Mouse (Mus musculus): Measurements from ENCODE around the gene Kcng1.

Kcng1 gene

GRCm38 (mm10) chr2:168260124-168260523 lies 21.4 kb downstream of the Kcng1 start:
- no peak for DNase-seq (ENCODE audit: low spot score)

GRCm38 (mm10) chr2:168259046-168259445 lies 22.5 kb downstream of the Kcng1 start:
- no peak for DNase-seq (ENCODE audit: low spot score)

GRCm38 (mm10) chr2:168257188-168257587 lies 24.3 kb downstream of the Kcng1 start:
- DNase-seq (ENCODE audit: low spot score) = no peak

GRCm38 (mm10) chr2:168256506-168256905 lies 25.0 kb downstream of the Kcng1 start:
- DNase-seq (ENCODE audit: low spot score) = no peak

GRCm38 (mm10) chr2:168253822-168254221 lies 27.7 kb downstream of the Kcng1 start:
- no peak for DNase-seq (ENCODE audit: low spot score)

- DNase-seq (ENCODE audit: low spot score) = peak; percentile 14
These were observed 28.8 kb downstream of the Kcng1 start for GRCm38 (mm10) chr2:168252639-168253292.

- DNase-seq (ENCODE audit: low spot score) = peak; percentile 89
These were observed 31.3 kb downstream of the Kcng1 start for GRCm38 (mm10) chr2:168250270-168250669.

- DNase-seq (ENCODE audit: low spot score) = no peak
These were observed 32.7 kb downstream of the Kcng1 start for GRCm38 (mm10) chr2:168248856-168249245.

GRCm38 (mm10) chr2:168248167-168248855 lies 33.2 kb downstream of the Kcng1 start:
- no peak for DNase-seq (ENCODE audit: low spot score)

- DNase-seq (ENCODE audit: low spot score) = no peak
These were observed 36.0 kb downstream of the Kcng1 start for GRCm38 (mm10) chr2:168245571-168245970.

GRCm38 (mm10) chr2:168243278-168243677 lies 38.3 kb downstream of the Kcng1 start:
- no peak for DNase-seq (ENCODE audit: low spot score)

GRCm38 (mm10) chr2:168242841-168243240 lies 38.7 kb downstream of the Kcng1 start:
- DNase-seq (ENCODE audit: low spot score) = no peak

GRCm38 (mm10) chr2:168238335-168238734 lies 43.2 kb downstream of the Kcng1 start:
- DNase-seq (ENCODE audit: low spot score) = no peak

GRCm38 (mm10) chr2:168233286-168233685 lies 48.2 kb downstream of the Kcng1 start:
- DNase-seq (ENCODE audit: low spot score) = no peak

- no peak for DNase-seq (ENCODE audit: low spot score)
These were observed 50.1 kb downstream of the Kcng1 start for GRCm38 (mm10) chr2:168231471-168231829.

- no peak for DNase-seq (ENCODE audit: low spot score)
These were observed 50.6 kb downstream of the Kcng1 start for GRCm38 (mm10) chr2:168230773-168231470.

GRCm38 (mm10) chr2:168230026-168230728 lies 51.4 kb downstream of the Kcng1 start, which contains the start of the genes Gm20716, Dpm1 and Mocs3:
Gene Gm20716, minus strand, starts transcription at chr2:168230364.
Gene Dpm1, minus strand, starts transcription at chr2:168230591.
Gene Mocs3, plus strand, starts transcription at chr2:168230622.
- peak; percentile 78 for DNase-seq (ENCODE audit: low spot score)

- peak; percentile 19 for DNase-seq (ENCODE audit: low spot score)
These were observed 52.2 kb downstream of the Kcng1 start for GRCm38 (mm10) chr2:168229116-168230025.

GRCm38 (mm10) chr2:168223326-168223725 lies 58.2 kb downstream of the Kcng1 start:
- DNase-seq (ENCODE audit: low spot score) = no peak

- no peak for DNase-seq (ENCODE audit: low spot score)
These were observed 67.6 kb downstream of the Kcng1 start for GRCm38 (mm10) chr2:168213788-168214397.
